In genomic region chr11:88173386-88174025, GRCm38 (mm10) we compare ENCODE assay signal across 9 mouse cellular contexts. TPM values are rescaled to one million over a fixed set of nuclear protein-coding genes. Genes with fewer than 3 reads are reported as not detected.
A peak's percentile ranks its signal among the peaks of the same experiment; 100 is the strongest.
DNase-seq lines count a peak whose midpoint lies in the region; ATAC-seq and TF ChIP-seq lines count a peak whose summit lies in the region.
"Had no signal": no experiment of that assay in that cellular context is flagged by ENCODE, and none has a peak within 500 bp of the region (broad histone marks: within the 10 kb centered on the region; RNA-seq: fewer than 3 reads in every experiment).

No protein-coding gene starts in this region.

- TF ChIP-seq EP300 in liver, postnatal 0 days (IDR thresholded peaks at IDR 0.05; ENCODE audit: low read depth): no peak
- no peak for TF ChIP-seq EP300 in heart, postnatal 0 days (IDR thresholded peaks at IDR 0.05; ENCODE audit: low read depth)

- no peak for TF ChIP-seq CTCF in liver, postnatal 0 days (IDR thresholded peaks at IDR 0.05; ENCODE audit: low read depth)
- TF ChIP-seq CTCF in heart, postnatal 0 days (IDR thresholded peaks at IDR 0.05; ENCODE audit: low read depth): no peak

- H3K4me2 ChIP-seq in liver, embryonic 12.5 days: no peak overlapping the region
- no peak overlapping the region for H3K4me2 ChIP-seq in liver, postnatal 0 days (ENCODE audit: low read depth, low read length)
- 0 out of 2 replicates have a peak overlapping the region, but pooled peaks have one; percentile 16 for H3K4me2 ChIP-seq in heart, postnatal 0 days (ENCODE audit: low read depth, low read length)
- peak overlapping the region; percentile 18 for H3K4me2 ChIP-seq in neural tube, embryonic 12.5 days (replicated peaks)
- H3K4me2 ChIP-seq: liver, embryonic 15.5 days had no signal

- H3K27ac ChIP-seq in liver, embryonic 12.5 days: peak overlapping the region; percentile 27; the same call in 1 of the 2 replicates
- no peak overlapping the region for H3K27ac ChIP-seq in liver, postnatal 0 days (ENCODE audit: low read depth)
- peak overlapping the region; percentile 81 for H3K27ac ChIP-seq in heart, postnatal 0 days (ENCODE audit: low read depth)
- H3K27ac ChIP-seq in neural tube, embryonic 12.5 days: no peak overlapping the region
- H3K27ac ChIP-seq: liver, embryonic 15.5 days had no signal

- H3K36me3 ChIP-seq in liver, embryonic 12.5 days: no peaks in the 10 kb centered on the region
- H3K36me3 ChIP-seq in liver, postnatal 0 days (replicated peaks; ENCODE audit: insufficient read depth, low read length): no peaks in the 10 kb centered on the region
- peaks cover 17% of the 10 kb centered on the region for H3K36me3 ChIP-seq in heart, postnatal 0 days (replicated peaks; ENCODE audit: control insufficient read depth, insufficient read depth, low read length)
- peaks cover 14% of the 10 kb centered on the region for H3K36me3 ChIP-seq in neural tube, embryonic 12.5 days
- H3K36me3 ChIP-seq: liver, embryonic 15.5 days had no signal

- no peak for DNase-seq in liver, postnatal 0 days
- DNase-seq in R1 (ENCODE audit: low read depth, low spot score): peak; percentile 90
- DNase-seq in heart, postnatal 0 days (ENCODE audit: low spot score): no peak
- no peak for DNase-seq in layer of hippocampus, adult 9-10 months (ENCODE audit: low spot score)
- DNase-seq in thymus, adult 18-20 months: no peak
- DNase-seq: right cerebral cortex, postnatal 4 days had no signal

- no peaks in the 10 kb centered on the region for H3K9me3 ChIP-seq in liver, embryonic 12.5 days (replicated peaks)
- no peaks in the 10 kb centered on the region for H3K9me3 ChIP-seq in liver, postnatal 0 days (ENCODE audit: low read length)
- no peaks in the 10 kb centered on the region for H3K9me3 ChIP-seq in heart, postnatal 0 days (replicated peaks; ENCODE audit: control insufficient read depth, low read length)
- H3K9me3 ChIP-seq in neural tube, embryonic 12.5 days: no peaks in the 10 kb centered on the region
- H3K9me3 ChIP-seq: liver, embryonic 15.5 days had no signal

- H3K4me1 ChIP-seq in liver, embryonic 12.5 days: peaks cover 19% of the 10 kb centered on the region
- H3K4me1 ChIP-seq in liver, postnatal 0 days (ENCODE audit: insufficient read depth): no peaks in the 10 kb centered on the region
- H3K4me1 ChIP-seq in heart, postnatal 0 days (ENCODE audit: control insufficient read depth, insufficient read depth): peaks cover 24% of the 10 kb centered on the region
- peaks cover 36% of the 10 kb centered on the region for H3K4me1 ChIP-seq in neural tube, embryonic 12.5 days
- H3K4me1 ChIP-seq: liver, embryonic 15.5 days had no signal

- H3K27me3 ChIP-seq in liver, embryonic 12.5 days (replicated peaks): peaks cover 49% of the 10 kb centered on the region
- H3K27me3 ChIP-seq in liver, postnatal 0 days (ENCODE audit: insufficient read depth, low read length): no peaks in the 10 kb centered on the region; the same call in 1 of the 2 replicates
- H3K27me3 ChIP-seq in heart, postnatal 0 days (ENCODE audit: control insufficient read depth, insufficient read depth, low read length): no peaks in the 10 kb centered on the region
- peaks cover 7% of the 10 kb centered on the region; the same call in 1 of the 2 replicates for H3K27me3 ChIP-seq in neural tube, embryonic 12.5 days (replicated peaks)

- WGBS in liver, embryonic 12.5 days (ENCODE audit: insufficient replicate concordance): 15% methylated on average over 9 of the region's 9 CpGs
- WGBS in liver, postnatal 0 days (ENCODE audit: insufficient replicate concordance): 32% methylated on average over 9 of the region's 9 CpGs
- 28% methylated on average over 8 of the region's 9 CpGs for WGBS in heart, postnatal 0 days
- WGBS in neural tube, embryonic 12.5 days: 18% methylated on average over 9 of the region's 9 CpGs

- H3K4me3 ChIP-seq in liver, embryonic 12.5 days: no peak overlapping the region
- no peak overlapping the region for H3K4me3 ChIP-seq in liver, postnatal 0 days (ENCODE audit: low read depth, low read length)
- H3K4me3 ChIP-seq in heart, postnatal 0 days (ENCODE audit: low read depth, low read length): no peak overlapping the region
- H3K4me3 ChIP-seq in neural tube, embryonic 12.5 days: no peak overlapping the region
- H3K4me3 ChIP-seq: liver, embryonic 15.5 days had no signal

- no peak overlapping the region for H3K9ac ChIP-seq in liver, embryonic 12.5 days
- H3K9ac ChIP-seq in liver, postnatal 0 days (replicated peaks): no peak overlapping the region
- H3K9ac ChIP-seq in heart, postnatal 0 days (replicated peaks; ENCODE audit: low read depth, low read length): no peak overlapping the region
- H3K9ac ChIP-seq in neural tube, embryonic 12.5 days: no peak overlapping the region
- H3K9ac ChIP-seq: liver, embryonic 15.5 days had no signal

- ATAC-seq in liver, embryonic 12.5 days: no peak
- ATAC-seq in liver, postnatal 0 days: no peak
- ATAC-seq in heart, postnatal 0 days (ENCODE audit: insufficient read depth, low read depth): no peak
- no peak for ATAC-seq in neural tube, embryonic 12.5 days (ENCODE audit: low FRiP score, low read depth)

RNA-seq across cellular contexts. Expression of gene Mrps23, which starts 30.7 kb away (rescaled TPM):
- polyA plus RNA-seq in liver, embryonic 12.5 days (2016; fragmentation: Nextera tagmentation; extraction: Ambion mirVana): 47.0 and 47.6 TPM in 2 replicates
- polyA plus RNA-seq in liver, postnatal 0 days (2015; fragmentation: Nextera tagmentation; extraction: Ambion mirVana): 28.7 and 29.3 TPM in 2 replicates
- 77.6 and 240 TPM in 2 replicates for total RNA-seq in heart, postnatal 0 days (2014; rRNA removed; ENCODE audit: low replicate concordance)
- polyA plus RNA-seq in heart, postnatal 0 days (2015; fragmentation: Nextera tagmentation; extraction: Ambion mirVana): 156 TPM in 2 replicates
- 70.1 and 71.6 TPM in 2 replicates for polyA plus RNA-seq in neural tube, embryonic 12.5 days (2016; fragmentation: Nextera tagmentation; extraction: Ambion mirVana)

Comparison
In these comparisons a context has a peak if more than half of its experiments do, and no peak if none do; other contexts are left out.
1. H3K27ac ChIP-seq: peak in liver, embryonic 12.5 days (single experiment) and heart, postnatal 0 days (single experiment); none in liver, postnatal 0 days (single experiment) and neural tube, embryonic 12.5 days (single experiment).
2. H3K4me2 ChIP-seq: peak in heart, postnatal 0 days (single experiment) and neural tube, embryonic 12.5 days (single experiment); none in liver, embryonic 12.5 days (single experiment) and liver, postnatal 0 days (single experiment).